Mouse (Mus musculus): ENCODE data around the gene Rer1.

Rer1 gene

GRCm38 (mm10) chr4:155075137-155075536 is 11.0 kb downstream of the Rer1 start:
- DNase-seq (ENCODE audit: low read depth, low spot score) = no peak

GRCm38 (mm10) chr4:155074418-155074817 is 11.8 kb downstream of the Rer1 start:
- no peak for DNase-seq (ENCODE audit: low read depth, low spot score)

DNA sequence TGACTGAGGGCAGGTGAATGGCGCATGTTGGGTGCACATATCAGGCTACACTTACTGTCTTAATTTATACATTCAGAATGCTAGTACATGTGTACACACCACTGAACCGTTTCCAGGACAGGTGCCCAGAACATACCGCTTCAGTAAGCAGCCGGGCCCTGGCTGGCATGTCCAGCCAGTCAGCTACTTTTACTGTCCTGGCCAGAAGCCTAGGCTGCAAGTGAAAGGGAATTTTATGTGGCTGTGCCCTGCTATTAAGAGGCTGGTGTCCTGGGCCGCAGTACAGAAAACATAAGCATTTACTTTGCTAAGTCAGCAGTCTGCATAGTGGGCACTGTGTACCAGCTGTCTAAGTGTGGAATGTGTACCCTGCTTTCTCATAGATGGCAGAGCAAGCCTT is 15.3 kb downstream of the Rer1 start:
- no peak for DNase-seq (ENCODE audit: low read depth, low spot score)

- DNase-seq (ENCODE audit: low read depth, low spot score) = no peak
Observed at GRCm38 (mm10) chr4:155070199-155070598, 16.0 kb downstream of the Rer1 start.

GRCm38 (mm10) chr4:155069191-155069590 is 17.0 kb downstream of the Rer1 start:
- no peak for DNase-seq (ENCODE audit: low read depth, low spot score)

DNA sequence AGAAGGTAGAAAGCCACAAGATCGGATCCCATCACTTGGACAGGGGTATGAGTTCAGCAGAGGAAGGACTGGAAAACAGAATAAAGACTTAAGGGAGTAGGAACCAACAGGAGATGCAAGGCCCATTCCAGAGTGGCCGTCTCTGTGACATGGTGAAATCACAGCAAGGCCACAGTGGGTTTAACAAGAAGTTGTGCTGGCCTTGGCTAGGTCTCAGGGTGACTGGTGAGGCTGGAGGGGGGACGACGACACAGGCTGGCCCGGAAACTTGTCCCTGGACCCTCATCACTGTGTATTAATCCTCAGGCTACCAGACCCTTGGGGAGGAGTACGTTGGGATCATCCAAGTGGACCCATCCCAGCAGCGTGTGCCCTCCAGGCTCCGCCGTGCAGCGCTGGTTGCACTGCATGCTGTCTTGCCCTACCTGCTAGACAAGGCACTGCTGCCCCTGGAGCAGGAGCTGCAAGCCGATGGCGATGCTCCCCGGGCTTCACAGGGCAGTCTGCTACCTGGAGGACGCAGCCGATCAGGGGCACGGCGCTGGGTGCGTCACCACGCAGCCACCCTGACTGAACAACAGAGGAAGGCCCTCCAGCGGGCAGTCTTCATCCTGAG is 17.7 kb downstream of the Rer1 start:
- DNase-seq (ENCODE audit: low read depth, low spot score) = no peak

DNA sequence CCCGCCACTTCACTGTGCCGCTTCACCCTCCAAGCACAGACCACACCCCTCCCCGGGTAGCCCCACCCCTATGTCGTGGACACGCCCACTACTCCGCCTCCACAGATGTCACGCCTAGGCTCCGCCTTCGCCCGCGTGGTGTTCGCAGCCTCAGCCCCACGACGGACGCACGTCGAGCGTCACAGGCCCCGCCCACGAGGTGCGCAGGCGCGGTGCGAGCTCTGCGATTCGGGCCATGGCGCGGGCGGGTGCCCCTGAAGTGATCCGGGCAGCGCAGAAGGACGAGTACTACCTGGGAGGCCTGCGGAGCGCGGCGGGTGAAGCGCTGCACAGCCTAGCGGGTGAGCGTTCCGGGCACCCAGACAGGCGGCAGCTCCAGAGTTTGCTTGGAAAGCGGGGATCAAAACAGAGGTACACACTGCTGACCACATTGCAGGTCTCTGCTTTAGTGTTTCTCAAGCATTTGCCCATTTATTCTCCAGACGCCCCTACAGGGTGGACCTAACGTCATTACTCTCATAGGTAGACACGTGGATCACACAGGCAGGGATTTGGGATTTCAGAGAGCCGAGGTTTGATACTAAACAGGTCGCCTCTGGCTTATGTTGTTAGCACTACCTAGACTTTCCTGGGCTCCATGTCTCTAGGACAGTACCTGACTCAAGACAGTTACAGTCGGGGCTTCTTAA is 19.2 kb downstream of the Rer1 start, which contains the start of gene Pex10:
Gene Pex10 (plus strand): TSS at position 183 of the 689 bp plus-strand sequence.
- peak; percentile 97 for DNase-seq (ENCODE audit: low read depth, low spot score)

GRCm38 (mm10) chr4:155065970-155066833 is 20.0 kb downstream of the Rer1 start:
- peak; percentile 89 for DNase-seq (ENCODE audit: low read depth, low spot score)

GRCm38 (mm10) chr4:155064474-155064873 is 21.7 kb downstream of the Rer1 start:
- no peak for DNase-seq (ENCODE audit: low read depth, low spot score)

DNA sequence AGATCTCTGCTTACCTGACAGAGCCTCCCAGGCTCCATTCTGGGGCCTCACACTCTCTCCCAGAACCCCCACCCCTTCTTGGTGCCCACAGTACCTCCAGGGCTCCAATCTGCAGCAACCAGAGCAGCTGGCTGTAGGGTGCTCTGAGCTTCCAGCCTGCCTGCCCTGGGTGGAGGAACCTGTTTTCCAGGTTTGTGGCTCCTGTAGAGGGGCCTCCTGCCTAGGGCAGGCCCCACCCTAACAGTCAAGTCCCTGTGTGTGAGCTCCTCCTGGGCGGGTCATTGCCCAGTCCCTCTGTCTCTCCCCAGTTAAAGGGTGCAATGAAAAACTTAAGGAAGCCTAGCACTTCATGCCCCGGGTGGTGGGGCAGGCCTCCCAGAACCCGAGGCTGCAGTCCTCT is 22.3 kb downstream of the Rer1 start:
- no peak for DNase-seq (ENCODE audit: low read depth, low spot score)

DNA sequence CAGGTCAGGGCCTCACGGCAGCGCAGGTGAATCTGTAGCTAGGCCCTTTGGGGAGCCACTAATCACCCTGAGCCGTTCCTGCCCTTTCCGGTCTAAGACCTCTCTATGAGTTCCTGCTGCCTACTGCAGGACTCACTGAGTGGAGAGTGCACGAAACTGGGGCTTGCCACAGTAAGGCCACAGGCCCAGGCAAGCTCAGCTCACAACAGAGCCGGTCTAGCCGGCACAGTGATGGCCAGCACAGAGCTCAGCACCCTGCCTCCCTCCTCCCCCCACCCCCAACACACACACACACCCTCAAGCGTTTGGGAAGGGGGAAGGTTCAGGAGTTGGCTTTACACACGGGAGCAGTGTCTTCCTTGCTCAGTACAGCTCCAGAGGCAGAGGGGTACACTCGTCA is 27.9 kb downstream of the Rer1 start:
- no peak for DNase-seq (ENCODE audit: low read depth, low spot score)

GRCm38 (mm10) chr4:155056724-155057123 is 29.5 kb downstream of the Rer1 start, which contains the start of gene Plch2:
Gene Plch2 (minus strand): TSS chr4:155056784.
- no peak for DNase-seq (ENCODE audit: low read depth, low spot score)

- no peak for DNase-seq (ENCODE audit: low read depth, low spot score)
Observed at GRCm38 (mm10) chr4:155050116-155050515, 36.1 kb downstream of the Rer1 start.

- no peak for DNase-seq (ENCODE audit: low read depth, low spot score)
Observed at GRCm38 (mm10) chr4:155046636-155047035, 39.5 kb downstream of the Rer1 start.

GRCm38 (mm10) chr4:155043289-155043625 is 42.9 kb downstream of the Rer1 start:
- DNase-seq (ENCODE audit: low read depth, low spot score) = no peak

DNA sequence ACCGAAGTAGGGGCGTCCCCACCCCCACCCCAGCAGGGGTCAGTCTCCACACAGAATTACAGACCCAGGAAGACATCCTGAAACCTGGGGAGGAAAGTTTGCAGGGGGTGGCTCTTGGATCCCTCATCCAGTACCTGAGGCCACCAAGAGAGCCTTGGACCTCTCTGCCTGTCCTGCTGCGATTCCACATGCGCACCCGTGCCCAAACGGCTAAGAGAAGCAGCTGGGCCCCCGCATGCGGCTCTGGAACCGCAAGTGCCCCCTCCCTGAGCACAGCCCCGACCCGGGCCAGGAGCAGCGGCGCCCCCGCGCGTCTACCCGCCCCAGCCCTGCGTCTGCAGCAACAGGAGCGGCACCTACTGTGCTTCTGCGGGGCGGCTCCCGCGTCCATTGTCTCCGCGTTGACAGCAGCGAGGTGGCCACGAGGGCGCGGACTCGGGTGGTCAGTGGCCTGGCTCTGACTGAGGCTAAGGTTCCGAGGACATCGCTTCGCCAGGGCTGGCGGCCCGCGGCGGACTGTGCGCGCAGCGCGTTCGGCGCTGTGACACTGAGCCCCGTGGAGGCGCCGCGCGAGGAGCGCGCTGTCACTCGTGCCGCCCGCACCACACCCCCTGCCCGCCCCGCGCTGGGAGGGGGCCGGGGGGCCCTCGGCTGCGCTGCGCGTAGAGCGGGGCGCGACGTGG is 43.4 kb downstream of the Rer1 start:
- no peak for DNase-seq (ENCODE audit: low read depth, low spot score)

DNA sequence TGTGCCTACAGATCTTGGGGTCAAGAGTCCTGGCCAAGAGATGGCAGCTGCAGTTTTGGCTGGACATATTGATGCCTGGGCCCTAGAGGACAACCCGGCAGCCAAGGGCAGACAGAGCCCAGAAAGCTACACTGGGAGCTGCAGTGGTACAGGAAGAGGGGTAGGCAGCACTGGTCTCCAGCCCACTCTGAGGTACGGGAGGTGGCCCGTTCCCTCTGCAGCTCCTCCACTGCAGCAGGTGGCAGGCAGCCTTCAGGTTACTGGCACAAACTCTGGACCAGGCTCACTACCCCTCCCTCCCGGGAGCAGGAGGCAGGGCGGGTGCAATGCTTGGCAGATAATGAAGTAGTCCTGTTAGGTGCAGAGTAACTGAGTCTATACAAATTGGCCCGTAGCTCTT is 45.5 kb downstream of the Rer1 start:
- no peak for DNase-seq (ENCODE audit: low read depth, low spot score)

GRCm38 (mm10) chr4:155040197-155040596 is 46.0 kb downstream of the Rer1 start:
- DNase-seq (ENCODE audit: low read depth, low spot score) = no peak

- DNase-seq (ENCODE audit: low read depth, low spot score) = no peak
Observed at GRCm38 (mm10) chr4:155034787-155035186, 51.4 kb downstream of the Rer1 start.

GRCm38 (mm10) chr4:155034202-155034601 is 52.0 kb downstream of the Rer1 start:
- no peak for DNase-seq (ENCODE audit: low read depth, low spot score)

- DNase-seq (ENCODE audit: low read depth, low spot score) = no peak
Observed at GRCm38 (mm10) chr4:155033115-155033514, 53.1 kb downstream of the Rer1 start.

Data from embryo, embryonic 11.5 days (tissue).